Mouse (Mus musculus) MEL (cell line): ENCODE results near the gene Rnf182. TPM values are rescaled to one million over a fixed set of nuclear protein-coding genes. Genes with fewer than 3 reads are reported as not detected.

Source experiments
- DNase-seq: peaks from one replicate; pipeline ENCODE4 v3.0.0; 2011; ENCODE audit warnings: low read depth, low spot score
- H3K27ac ChIP-seq: 2 replicates; pipeline ENCODE4 v1.5.1; 2012; ENCODE audit warnings: low read depth, mild to moderate bottlenecking, control low read depth, low read length, moderate library complexity; ENCODE audit not compliant: control insufficient read depth
- H3K27me3 ChIP-seq, 2 experiments: fragments of 150-350 bp in 1 of 2; sonication (generic) in 1 of 2; 2 replicates each; pipeline ENCODE4 v1.6.1; 2012; ENCODE audit warnings: low read length in 2 of 2, mild to moderate bottlenecking in 2 of 2, improper control_type of control experiment in 1 of 2, moderate library complexity in 1 of 2; ENCODE audit not compliant: insufficient read depth in 2 of 2, control insufficient read depth in 1 of 2
- H3K36me3 ChIP-seq, 2 experiments: 2 replicates each; pipeline ENCODE4 v1.6.1; 2012 to 2014; ENCODE audit warnings: low read length in 2 of 2, improper control_type of control experiment in 1 of 2, inconsistent platforms in 1 of 2, mild to moderate bottlenecking in 1 of 2; ENCODE audit not compliant: insufficient read depth in 2 of 2, control insufficient read depth in 1 of 2
- H3K4me1 ChIP-seq, 2 experiments: fragments of 150-350 bp in 1 of 2; sonication (generic) in 1 of 2; 2 replicates each; pipeline ENCODE4 v1.6.1; 2012; ENCODE audit warnings: low read length in 2 of 2, improper control_type of control experiment in 1 of 2, mild to moderate bottlenecking in 1 of 2; ENCODE audit not compliant: insufficient read depth in 2 of 2, control insufficient read depth in 1 of 2
- H3K4me3 ChIP-seq, 2 experiments: fragments of 150-350 bp in 1 of 2; sonication (generic) in 1 of 2; 2 replicates each; pipeline ENCODE4 v1.5.1; 2012; ENCODE audit warnings: low read depth in 2 of 2, low read length in 2 of 2, mild to moderate bottlenecking in 2 of 2, moderate library complexity in 2 of 2, control low read depth in 1 of 2, improper control_type of control experiment in 1 of 2; ENCODE audit not compliant: control insufficient read depth in 1 of 2, insufficient read depth in 1 of 2
- H3K79me2 ChIP-seq: 2 replicates; pipeline ENCODE4 v1.6.1; 2012; ENCODE audit warnings: mild to moderate bottlenecking, low read length, moderate library complexity; ENCODE audit not compliant: control insufficient read depth, poor library complexity, insufficient read depth
- H3K9ac ChIP-seq: 2 replicates; pipeline ENCODE4 v1.6.1; 2012; ENCODE audit warnings: low read depth, mild to moderate bottlenecking, control low read depth, low read length, moderate library complexity; ENCODE audit not compliant: control insufficient read depth, poor library complexity, severe bottlenecking
- H3K9me3 ChIP-seq: fragments of 150-350 bp; sonication (generic); replicated peaks from 2 replicates; pipeline ENCODE4 v1.6.1; 2012; ENCODE audit warnings: mild to moderate bottlenecking, low read length, improper control_type of control experiment, moderate library complexity; ENCODE audit not compliant: insufficient read depth
- CHD1 ChIP-seq: IDR thresholded peaks from 2 replicates; pipeline ENCODE4 v1.6.1; 2012; ENCODE audit warnings: low read depth, mild to moderate bottlenecking, inconsistent platforms, low read length, improper control_type of control experiment
- CTCF ChIP-seq, 3 experiments: IDR thresholded peaks in 2 of 3; conservative IDR thresholded peaks in 1 of 3; 2 replicates each; pipeline ENCODE4 v1.5.1; 2011 to 2012; ENCODE audit warnings: low read length in 3 of 3, low read depth in 2 of 3, mild to moderate bottlenecking in 2 of 3, improper control_type of control experiment in 1 of 3, inconsistent platforms in 1 of 3, mixed read lengths in 1 of 3, moderate library complexity in 1 of 3; ENCODE audit not compliant: control insufficient read depth in 1 of 3, insufficient read depth in 1 of 3, poor library complexity in 1 of 3, severe bottlenecking in 1 of 3
- E2F4 ChIP-seq: IDR thresholded peaks from 2 replicates; pipeline ENCODE4 v1.6.1; 2011; ENCODE audit warnings: low read depth, low read length, improper control_type of control experiment, borderline replicate concordance
- ETS1 ChIP-seq: IDR thresholded peaks from 2 replicates; pipeline ENCODE4 v1.6.1; 2012; ENCODE audit warnings: low read depth, mild to moderate bottlenecking, inconsistent platforms, low read length, improper control_type of control experiment, moderate library complexity
- GATA1 ChIP-seq: IDR thresholded peaks from 2 replicates; pipeline ENCODE4 v1.6.1; 2011; ENCODE audit warnings: low read depth, low read length, improper control_type of control experiment
- HCFC1 ChIP-seq: IDR thresholded peaks from 2 replicates; pipeline ENCODE4 v1.6.1; 2012; ENCODE audit warnings: low read depth, mild to moderate bottlenecking, inconsistent platforms, low read length, improper control_type of control experiment, moderate library complexity
- MAFK ChIP-seq: IDR thresholded peaks from 2 replicates; pipeline ENCODE4 v1.6.1; 2011; ENCODE audit warnings: low read depth, mild to moderate bottlenecking, low read length, improper control_type of control experiment, borderline replicate concordance
- MAX ChIP-seq: IDR thresholded peaks from 2 replicates; pipeline ENCODE4 v1.6.1; 2011; ENCODE audit warnings: low read length, improper control_type of control experiment
- MAZ ChIP-seq: IDR thresholded peaks from 2 replicates; pipeline ENCODE4 v1.6.1; 2012; ENCODE audit warnings: low read depth, mild to moderate bottlenecking, inconsistent platforms, low read length, improper control_type of control experiment
- MEF2A ChIP-seq: IDR thresholded peaks from 2 replicates; pipeline ENCODE4 v1.6.1; 2014; ENCODE audit warnings: low read depth, mild to moderate bottlenecking, inconsistent platforms, low read length, improper control_type of control experiment; ENCODE audit not compliant: poor library complexity, insufficient replicate concordance, severe bottlenecking; ENCODE audit errors: extremely low read depth
- MYB ChIP-seq: IDR thresholded peaks from 2 replicates; pipeline ENCODE4 v1.6.1; 2011; ENCODE audit warnings: mild to moderate bottlenecking, low read depth, low read length, improper control_type of control experiment
- MYC ChIP-seq: IDR thresholded peaks from 2 replicates; pipeline ENCODE4 v1.6.1; 2011; ENCODE audit warnings: low read depth, mild to moderate bottlenecking, low read length, improper control_type of control experiment, moderate library complexity
- POLR2A ChIP-seq, 2 experiments: IDR thresholded peaks; 2 replicates each; pipeline ENCODE4 v1.6.1; 2011 to 2012; ENCODE audit warnings: low read length in 2 of 2, mild to moderate bottlenecking in 2 of 2, control low read depth in 1 of 2, improper control_type of control experiment in 1 of 2, low read depth in 1 of 2, moderate library complexity in 1 of 2; ENCODE audit not compliant: control insufficient read depth in 1 of 2, insufficient read depth in 1 of 2, poor library complexity in 1 of 2
- RAD21 ChIP-seq: IDR thresholded peaks from 2 replicates; pipeline ENCODE4 v1.6.1; 2011; ENCODE audit warnings: mild to moderate bottlenecking, low read depth, low read length, improper control_type of control experiment
- SIN3A ChIP-seq: IDR thresholded peaks from 2 replicates; pipeline ENCODE4 v1.6.1; 2012; ENCODE audit warnings: low read length, improper control_type of control experiment, inconsistent platforms
- TAL1 ChIP-seq: IDR thresholded peaks from 2 replicates; pipeline ENCODE4 v1.6.1; 2012; ENCODE audit warnings: mild to moderate bottlenecking, inconsistent platforms, low read length, moderate library complexity, mixed read lengths
- TBP ChIP-seq: IDR thresholded peaks from 2 replicates; pipeline ENCODE4 v1.8.0; 2011; ENCODE audit warnings: low read depth, low read length, improper control_type of control experiment
- TCF12 ChIP-seq: IDR thresholded peaks from 2 replicates; pipeline ENCODE4 v1.6.1; 2014; ENCODE audit warnings: low read depth, mild to moderate bottlenecking, inconsistent platforms, low read length, improper control_type of control experiment, moderate library complexity
- UBTF ChIP-seq: IDR thresholded peaks from 2 replicates; pipeline ENCODE4 v1.6.1; 2012; ENCODE audit warnings: low read depth, mild to moderate bottlenecking, inconsistent platforms, low read length, improper control_type of control experiment, moderate library complexity, borderline replicate concordance; ENCODE audit not compliant: insufficient read depth
- USF1 ChIP-seq: IDR thresholded peaks from 2 replicates; pipeline ENCODE4 v1.6.1; 2014; ENCODE audit warnings: low read depth, mild to moderate bottlenecking, inconsistent platforms, low read length, improper control_type of control experiment, moderate library complexity
- USF2 ChIP-seq, 2 experiments: IDR thresholded peaks; 2 replicates each; pipeline ENCODE4 v1.6.1; 2011 to 2012; ENCODE audit warnings: improper control_type of control experiment in 2 of 2, low read length in 2 of 2, borderline replicate concordance in 1 of 2, inconsistent platforms in 1 of 2, low read depth in 1 of 2, mild to moderate bottlenecking in 1 of 2; ENCODE audit not compliant: insufficient read depth in 1 of 2
- ZC3H11A ChIP-seq: IDR thresholded peaks from 2 replicates; pipeline ENCODE4 v1.6.1; 2012; ENCODE audit warnings: low read depth, mild to moderate bottlenecking, inconsistent platforms, low read length, improper control_type of control experiment
- ZNF384 ChIP-seq: IDR thresholded peaks from 2 replicates; pipeline ENCODE4 v1.6.1; 2012; ENCODE audit warnings: low read depth, mild to moderate bottlenecking, inconsistent platforms, low read length, improper control_type of control experiment
- polyA plus RNA-seq, 2 experiments: library from polyadenylated mRNA; stranded (reverse) in 1 of 2; unstranded in 1 of 2; fragments of >175 nt in 1 of 2; fragments of >200 nt in 1 of 2; gene quantifications; 2 replicates each; pipeline versions ENCODE4 v1.2.1 to v1.2.4; 2012; ENCODE audit warnings: low replicate concordance in 2 of 2, low read depth in 1 of 2; ENCODE audit not compliant: insufficient read length in 2 of 2, insufficient read depth in 1 of 2, missing spikeins in 1 of 2
- total RNA-seq: library from RNA; depleted of rRNA; stranded (reverse); fragments of 300-350 nt; gene quantifications from 2 replicates; pipeline ENCODE4 v1.2.3, GENCODE M21; 2012

Gene Rnf182
- total and polyA plus RNA-seq, 3 experiments = 0.04 TPM; not detected in 2

GRCm38 (mm10) chr13:43704533-43705116 is 89.1 kb downstream of the Rnf182 start:
- Histone ChIP-seq H3K27ac (no peak overlapping the region), H3K9ac (no peak overlapping the region), H3K79me2 (no peaks in the 10 kb centered on the region), H3K9me3 (no peaks in the 10 kb centered on the region), H3K36me3 (no peaks in the 10 kb centered on the region), H3K4me1 (no peaks in the 10 kb centered on the region), H3K27me3 (no peaks in the 10 kb centered on the region), H3K4me3 (no peak overlapping the region)
- no peak for TF ChIP-seq ZC3H11A
- no peak for TF ChIP-seq HCFC1
- TF ChIP-seq UBTF = no peak
- no peak for TF ChIP-seq ETS1
- no peak for TF ChIP-seq MYB
- TF ChIP-seq E2F4 = no peak
- TF ChIP-seq RAD21 = no peak
- TF ChIP-seq TAL1 = no peak
- no peak for TF ChIP-seq MAZ
- TF ChIP-seq CHD1 = no peak
- no peak for TF ChIP-seq USF2 (IDR thresholded peaks at IDR 0.05; ENCODE audit: borderline replicate concordance in 1 of 2, insufficient read depth in 1 of 2, low read depth in 1 of 2, low read length in 2 of 2)
- no peak for TF ChIP-seq USF1
- TF ChIP-seq CTCF (IDR thresholded peaks at IDR 0.05 in 2 of 3, conservative IDR thresholded peaks at IDR 0.05 in 1 of 3; ENCODE audit: control insufficient read depth in 1 of 3, insufficient read depth in 1 of 3, low read depth in 2 of 3, low read length in 3 of 3, poor library complexity in 1 of 3, severe bottlenecking in 1 of 3) = no peak
- TF ChIP-seq MAX = no peak
- TF ChIP-seq TCF12 = no peak
- DNase-seq = no peak

GRCm38 (mm10) chr13:43706387-43706786 is 90.9 kb downstream of the Rnf182 start:
- no peaks in the 10 kb centered on the region for H3K36me3 ChIP-seq
- no peaks in the 10 kb centered on the region for H3K4me1 ChIP-seq
- H3K9ac ChIP-seq = no peak overlapping the region
- no peaks in the 10 kb centered on the region; a peak in 1 of 4 replicates for H3K27me3 ChIP-seq
- no peaks in the 10 kb centered on the region for H3K79me2 ChIP-seq
- TF ChIP-seq MAX = no peak
- TF ChIP-seq MAFK = no peak
- no peak for TF ChIP-seq POLR2A (IDR thresholded peaks at IDR 0.05; ENCODE audit: control insufficient read depth in 1 of 2, insufficient read depth in 1 of 2, low read depth in 1 of 2, low read length in 2 of 2, poor library complexity in 1 of 2)
- no peak for TF ChIP-seq TBP
- no peak for TF ChIP-seq HCFC1
- no peak for TF ChIP-seq UBTF
- TF ChIP-seq MYC = no peak
- no peak for TF ChIP-seq MEF2A
- no peak for TF ChIP-seq GATA1
- no peak for TF ChIP-seq USF2 (IDR thresholded peaks at IDR 0.05; ENCODE audit: borderline replicate concordance in 1 of 2, insufficient read depth in 1 of 2, low read depth in 1 of 2, low read length in 2 of 2)
- no peak for TF ChIP-seq CHD1
- TF ChIP-seq SIN3A = no peak
- no peak for TF ChIP-seq ZNF384
- TF ChIP-seq MAZ = no peak
- no peaks in the 10 kb centered on the region for H3K9me3 ChIP-seq
- no peak for DNase-seq
- no peak overlapping the region for H3K27ac ChIP-seq
- no peak overlapping the region for H3K4me3 ChIP-seq
